Mouse (Mus musculus) lung, postnatal 0 days (tissue): Measurements from ENCODE around the gene Adamtsl3. TPM values are rescaled to one million over a fixed set of nuclear protein-coding genes. Genes with fewer than 3 reads are reported as not detected.

Experiments used
- ATAC-seq: fragments of 200-750 bp; cut with Nextera tagmentation; 2 replicates; pipeline ENCODE4 v1.8.0; 2017; ENCODE audit warnings: moderate library complexity
- DNase-seq: peaks from one replicate; pipeline ENCODE4 v3.0.0-alpha.2; 2016; ENCODE audit warnings: low spot score
- H3K27ac ChIP-seq: fragments of 300-500 bp; sonication (generic); 2 replicates; pipeline ENCODE4 v1.5.1; 2014; ENCODE audit warnings: antibody characterized with exemption, mild to moderate bottlenecking, low read length, mixed read lengths
- H3K27me3 ChIP-seq: fragments of 300-500 bp; sonication (generic); replicated peaks from 2 replicates; pipeline ENCODE4 v1.6.1; 2014; ENCODE audit warnings: low read length, mixed read lengths; ENCODE audit not compliant: insufficient read depth
- H3K36me3 ChIP-seq: fragments of 300-500 bp; sonication (generic); 2 replicates; pipeline ENCODE4 v1.6.1; 2014; ENCODE audit warnings: low read length, mixed read lengths; ENCODE audit not compliant: insufficient read depth
- H3K4me1 ChIP-seq: fragments of 300-500 bp; sonication (generic); 2 replicates; pipeline ENCODE4 v1.6.1; 2014; ENCODE audit warnings: antibody characterized with exemption, low read depth, low read length, mixed read lengths; ENCODE audit not compliant: insufficient read depth
- H3K4me2 ChIP-seq: fragments of 300-500 bp; sonication (generic); replicated peaks from 2 replicates; pipeline ENCODE4 v1.6.1; 2014; ENCODE audit warnings: low read depth, mild to moderate bottlenecking, low read length, moderate library complexity, mixed read lengths
- H3K4me3 ChIP-seq: fragments of 300-500 bp; sonication (generic); 2 replicates; pipeline ENCODE4 v1.5.1; 2014; ENCODE audit warnings: low read depth, low read length
- H3K9ac ChIP-seq: fragments of 300-500 bp; sonication (generic); replicated peaks from 2 replicates; pipeline ENCODE4 v1.6.1; 2014; ENCODE audit warnings: low read depth, mild to moderate bottlenecking
- H3K9me3 ChIP-seq: fragments of 300-500 bp; sonication (generic); 2 replicates; pipeline ENCODE4 v1.6.1; 2016; ENCODE audit warnings: low read length, mixed read lengths
- CTCF ChIP-seq: IDR thresholded peaks from 2 replicates; pipeline ENCODE4 v1.5.1; 2016; ENCODE audit warnings: antibody characterized with exemption, mild to moderate bottlenecking
- EP300 ChIP-seq: IDR thresholded peaks from 2 replicates; pipeline ENCODE4 v1.6.1; 2016; ENCODE audit warnings: antibody characterized with exemption, mild to moderate bottlenecking, control low read depth
- WGBS: fragments of 180-500 bp; shearing (Covaris S2); extraction: QIAGEN DNeasy Blood & Tissue Kit; methylation state at CpG from one replicate; pipeline ENCODE4 v1.1.7; 2014; 5-methylcytosine and 5-hydroxymethylcytosine counted together
- polyA plus RNA-seq: library from polyadenylated mRNA; unstranded; fragments of >200 nt; fragmentation: Nextera tagmentation; extraction: Ambion mirVana; gene quantifications from 2 replicates; pipeline ENCODE4 v1.2.1, GENCODE M21; 2015

The Adamtsl3 gene
- polyA plus RNA-seq, 1 experiment from 2014 or later: 2.4 TPM

GRCm38 (mm10) chr7:82366471-82366870 is 31.0 kb downstream of the Adamtsl3 start:
- Histone ChIP-seq H3K4me2 (no peak overlapping the region), H3K9me3 (no peaks in the 10 kb centered on the region), H3K27me3 (no peaks in the 10 kb centered on the region), H3K9ac (no peak overlapping the region), H3K36me3 (no peaks in the 10 kb centered on the region), H3K4me3 (no peak overlapping the region), H3K27ac (0 out of 2 replicates have a peak overlapping the region, but pooled peaks have one; percentile 5), H3K4me1 (no peaks in the 10 kb centered on the region)
- ATAC-seq (no peak), DNase-seq (no peak)
- TF ChIP-seq CTCF (no peak), EP300 (no peak)
- 67% methylated on average over 5 of the region's 5 CpGs for WGBS

GRCm38 (mm10) chr7:82368047-82368446 is 32.6 kb downstream of the Adamtsl3 start:
- no peak for TF ChIP-seq EP300
- TF ChIP-seq CTCF: no peak
- 51% methylated on average over 2 of the region's 2 CpGs for WGBS
- Histone ChIP-seq H3K27ac (no peak overlapping the region), H3K4me3 (no peak overlapping the region), H3K4me2 (no peak overlapping the region), H3K4me1 (no peaks in the 10 kb centered on the region), H3K9me3 (no peaks in the 10 kb centered on the region), H3K36me3 (no peaks in the 10 kb centered on the region), H3K27me3 (no peaks in the 10 kb centered on the region), H3K9ac (no peak overlapping the region)
- ATAC-seq: no peak
- DNase-seq: no peak

- TF ChIP-seq CTCF (no peak), EP300 (no peak)
- 75% methylated on average over 8 of the region's 8 CpGs for WGBS
- no peak overlapping the region for H3K9ac ChIP-seq
- H3K27ac ChIP-seq: no peak overlapping the region
- DNase-seq (no peak), ATAC-seq (no peak)
- H3K4me1 ChIP-seq: no peaks in the 10 kb centered on the region
- H3K36me3 ChIP-seq: no peaks in the 10 kb centered on the region
- no peak overlapping the region for H3K4me3 ChIP-seq
- no peaks in the 10 kb centered on the region for H3K27me3 ChIP-seq
- H3K9me3 ChIP-seq: no peaks in the 10 kb centered on the region
- H3K4me2 ChIP-seq: no peak overlapping the region
Observed at GRCm38 (mm10) chr7:82370132-82370531, 34.6 kb downstream of the Adamtsl3 start.

GRCm38 (mm10) chr7:82371411-82371810 is 35.9 kb downstream of the Adamtsl3 start:
- Histone ChIP-seq H3K4me3 (no peak overlapping the region), H3K4me1 (no peaks in the 10 kb centered on the region), H3K4me2 (no peak overlapping the region), H3K9ac (no peak overlapping the region), H3K9me3 (no peaks in the 10 kb centered on the region), H3K36me3 (no peaks in the 10 kb centered on the region), H3K27me3 (no peaks in the 10 kb centered on the region), H3K27ac (no peak overlapping the region)
- 47% methylated on average over 3 of the region's 3 CpGs for WGBS
- TF ChIP-seq CTCF (no peak), EP300 (no peak)
- peak; percentile 66 for ATAC-seq
- peak; percentile 31 for DNase-seq

- Histone ChIP-seq H3K9me3 (no peaks in the 10 kb centered on the region), H3K4me2 (no peak overlapping the region), H3K4me3 (no peak overlapping the region), H3K27me3 (no peaks in the 10 kb centered on the region), H3K9ac (no peak overlapping the region), H3K36me3 (no peaks in the 10 kb centered on the region), H3K27ac (no peak overlapping the region), H3K4me1 (no peaks in the 10 kb centered on the region)
- WGBS: 64% methylated on average over 1 of the region's 1 CpGs
- ATAC-seq (no peak), DNase-seq (no peak)
- TF ChIP-seq CTCF (no peak), EP300 (no peak)
Observed at GRCm38 (mm10) chr7:82378311-82378710, 42.8 kb downstream of the Adamtsl3 start.

GRCm38 (mm10) chr7:82379765-82380164 is 44.3 kb downstream of the Adamtsl3 start:
- Histone ChIP-seq H3K4me3 (no peak overlapping the region), H3K4me1 (no peaks in the 10 kb centered on the region), H3K36me3 (no peaks in the 10 kb centered on the region), H3K27ac (no peak overlapping the region), H3K27me3 (no peaks in the 10 kb centered on the region), H3K9ac (no peak overlapping the region), H3K9me3 (no peaks in the 10 kb centered on the region), H3K4me2 (no peak overlapping the region)
- ATAC-seq: no peak
- no peak for DNase-seq
- 39% methylated on average over 7 of the region's 7 CpGs for WGBS
- TF ChIP-seq EP300 (no peak), CTCF (no peak)
